Mouse (Mus musculus): ENCODE measurements around the gene Rrm2. TPM values are rescaled to one million over a fixed set of nuclear protein-coding genes. Genes with fewer than 3 reads are reported as not detected.

Rrm2 gene
- polyA plus RNA-seq (2012; ENCODE audit: insufficient read depth, low replicate concordance): 40.1 and 47.8 TPM in 2 replicates

DNA sequence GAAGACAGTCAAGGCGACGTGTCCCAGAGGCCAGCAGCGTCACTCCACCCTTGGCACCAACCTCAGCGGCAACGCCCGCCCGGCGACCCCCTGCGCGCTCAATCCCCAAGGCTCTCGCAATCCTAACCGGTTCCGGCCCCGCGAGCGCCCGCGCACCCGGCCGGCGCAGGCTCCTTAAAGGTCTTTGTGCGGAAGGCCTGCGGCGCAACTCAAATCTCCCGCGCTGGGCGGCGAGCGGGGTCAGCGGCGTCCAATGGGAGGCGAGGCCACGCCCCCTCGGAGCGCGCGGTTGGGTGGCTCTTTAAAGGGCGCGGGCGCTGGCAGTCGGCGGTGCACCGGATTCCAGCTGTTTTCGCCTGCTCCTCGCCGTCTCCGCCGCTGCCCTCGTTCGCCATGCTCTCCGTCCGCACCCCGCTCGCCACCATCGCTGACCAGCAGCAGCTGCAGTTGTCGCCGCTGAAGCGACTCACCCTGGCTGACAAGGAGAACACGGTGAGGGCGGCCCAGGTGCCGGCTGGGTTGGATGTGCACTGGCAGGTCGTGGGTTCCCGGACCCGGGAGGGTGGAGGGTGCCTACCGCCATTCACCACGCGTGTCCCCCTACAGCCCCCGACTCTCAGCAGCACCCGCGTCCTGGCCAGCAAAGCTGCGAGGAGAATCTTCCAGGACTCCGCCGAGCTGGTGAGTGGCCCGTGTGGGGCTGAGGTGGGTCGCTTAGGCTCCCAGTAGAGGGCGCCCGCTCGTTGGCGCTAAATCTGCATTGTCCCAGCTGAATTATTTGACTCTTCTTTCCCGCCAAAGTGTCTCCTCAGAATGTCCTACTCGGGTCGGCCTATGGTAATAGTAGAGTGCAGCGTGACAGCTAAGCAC is at the start of gene Rrm2:
Gene Rrm2, plus strand, starts transcription at position 288 of the 870 bp plus-strand sequence.
- Histone ChIP-seq H3K4me1 (peaks cover 78% of the 10 kb centered on the region), H3K27me3 (replicated peaks) (no peaks in the 10 kb centered on the region), H3K36me3 (replicated peaks; ENCODE audit: low read length) (peaks cover 25% of the 10 kb centered on the region), H3K4me3 (replicated peaks) (peak within 1 kb of the TSS; percentile 99), H3K9me3 (no peaks in the 10 kb centered on the region)
- TF ChIP-seq FLI1 (IDR thresholded peaks at IDR 0.05; ENCODE audit: low read length) (peak; percentile 37; the same call in 1 of the 2 replicates), GATA1 (IDR thresholded peaks at IDR 0.05; ENCODE audit: borderline replicate concordance, low read length) (no peak)

DNA sequence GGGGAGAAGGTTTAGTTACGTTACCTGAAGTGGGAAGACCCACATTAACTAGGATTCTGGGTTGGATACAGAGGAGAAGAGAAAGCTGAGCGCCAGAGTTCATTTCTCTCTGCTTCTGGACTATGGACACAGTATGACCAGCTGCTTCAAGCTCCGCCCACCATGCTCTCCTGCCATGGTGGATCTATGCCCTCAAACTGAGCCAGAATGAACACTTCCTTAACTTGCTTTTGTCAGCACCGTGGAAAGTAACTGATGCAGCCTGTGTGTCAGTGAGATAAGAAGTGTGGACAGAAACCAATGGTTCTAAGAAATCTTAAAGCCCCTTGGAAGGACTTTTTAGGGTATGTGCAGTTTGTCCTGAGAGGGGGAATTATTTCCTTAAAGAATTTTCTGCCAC is 49.0 kb upstream of the Rrm2 start:
- no peaks in the 10 kb centered on the region for H3K9me3 ChIP-seq
- H3K4me1 ChIP-seq: peaks cover 23% of the 10 kb centered on the region
- H3K4me3 ChIP-seq (replicated peaks): no peak overlapping the region
- no peak for TF ChIP-seq FLI1 (IDR thresholded peaks at IDR 0.05; ENCODE audit: low read length)
- no peak for TF ChIP-seq GATA1 (IDR thresholded peaks at IDR 0.05; ENCODE audit: borderline replicate concordance, low read length)
- peaks cover 67% of the 10 kb centered on the region for H3K36me3 ChIP-seq (replicated peaks; ENCODE audit: low read length)
- H3K27me3 ChIP-seq (replicated peaks): no peaks in the 10 kb centered on the region

DNA sequence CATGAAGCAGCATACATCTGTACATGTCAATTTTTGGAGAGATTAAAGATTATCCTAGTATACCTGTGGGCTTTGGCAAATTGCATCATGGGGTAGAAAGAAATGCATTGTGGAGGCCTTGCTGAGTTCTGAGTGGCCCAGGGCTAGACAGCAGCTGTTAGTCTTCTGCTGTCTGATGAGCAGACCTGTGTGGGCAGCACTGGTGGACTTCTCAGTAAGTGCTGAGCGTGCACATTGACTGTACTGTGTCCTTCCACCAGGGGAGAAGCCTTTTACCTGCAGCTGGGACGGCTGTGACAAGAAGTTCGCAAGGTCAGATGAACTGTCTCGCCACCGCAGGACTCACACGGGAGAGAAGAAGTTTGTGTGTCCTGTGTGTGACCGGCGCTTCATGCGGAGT is 48.1 kb upstream of the Rrm2 start:
- peaks cover 17% of the 10 kb centered on the region for H3K4me1 ChIP-seq
- peaks cover 57% of the 10 kb centered on the region for H3K36me3 ChIP-seq (replicated peaks; ENCODE audit: low read length)
- TF ChIP-seq FLI1 (IDR thresholded peaks at IDR 0.05; ENCODE audit: low read length): no peak
- TF ChIP-seq GATA1 (IDR thresholded peaks at IDR 0.05; ENCODE audit: borderline replicate concordance, low read length): no peak
- no peaks in the 10 kb centered on the region for H3K9me3 ChIP-seq
- H3K4me3 ChIP-seq (replicated peaks): no peak overlapping the region
- no peaks in the 10 kb centered on the region for H3K27me3 ChIP-seq (replicated peaks)

DNA sequence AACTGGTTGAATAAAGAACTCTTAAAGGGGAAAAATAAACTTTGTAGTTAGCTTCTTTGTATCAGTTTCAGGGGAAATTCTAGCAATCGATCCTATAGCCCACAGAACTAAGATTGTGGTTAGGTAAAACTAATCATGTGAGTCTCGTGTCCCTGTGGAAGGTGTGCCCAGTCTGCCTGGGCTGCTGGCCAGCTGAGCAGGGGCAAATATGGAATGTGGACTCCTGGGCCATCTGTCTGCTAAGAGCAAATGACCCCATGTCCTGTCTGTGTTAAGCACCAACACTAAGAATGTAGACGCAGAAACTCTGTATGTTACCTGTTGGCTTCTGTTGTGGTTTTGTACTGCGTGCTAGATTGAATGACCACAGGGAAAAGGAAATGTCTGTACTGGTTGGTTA is 46.9 kb upstream of the Rrm2 start:
- peaks cover 46% of the 10 kb centered on the region for H3K36me3 ChIP-seq (replicated peaks; ENCODE audit: low read length)

DNA sequence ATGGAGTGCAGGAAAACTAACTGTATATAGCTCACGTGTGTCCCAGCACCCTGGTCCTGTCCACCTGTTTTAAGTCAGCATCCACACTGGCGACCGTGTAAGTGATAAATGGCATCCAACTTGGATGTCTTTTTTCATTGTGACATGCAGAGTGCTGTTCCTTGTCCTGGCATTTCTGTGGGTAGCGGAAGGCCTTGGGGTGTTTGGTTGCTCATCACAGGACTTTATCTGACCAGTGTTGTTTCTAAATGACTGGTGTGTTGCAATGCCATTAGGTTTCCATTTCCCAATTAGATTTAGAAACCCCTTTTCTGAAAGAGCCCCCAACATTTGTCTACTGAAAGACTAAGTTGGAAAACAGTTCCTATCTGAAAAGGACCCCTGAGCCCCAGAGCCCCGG is 45.9 kb upstream of the Rrm2 start:
- Histone ChIP-seq H3K36me3 (replicated peaks; ENCODE audit: low read length) (peaks cover 36% of the 10 kb centered on the region), H3K27me3 (replicated peaks) (peaks cover 6% of the 10 kb centered on the region), H3K4me1 (peaks cover 12% of the 10 kb centered on the region), H3K9me3 (no peaks in the 10 kb centered on the region), H3K4me3 (replicated peaks) (no peak overlapping the region)
- no peak for TF ChIP-seq GATA1 (IDR thresholded peaks at IDR 0.05; ENCODE audit: borderline replicate concordance, low read length)

More for the DNA sequence above, 46.9 kb upstream of the Rrm2 start:
- Histone ChIP-seq H3K4me1 (peaks cover 12% of the 10 kb centered on the region), H3K27me3 (replicated peaks) (peaks cover 3% of the 10 kb centered on the region), H3K4me3 (replicated peaks) (no peak overlapping the region), H3K9me3 (no peaks in the 10 kb centered on the region)
- TF ChIP-seq FLI1 (IDR thresholded peaks at IDR 0.05; ENCODE audit: low read length) (no peak), GATA1 (IDR thresholded peaks at IDR 0.05; ENCODE audit: borderline replicate concordance, low read length) (no peak)

DNA sequence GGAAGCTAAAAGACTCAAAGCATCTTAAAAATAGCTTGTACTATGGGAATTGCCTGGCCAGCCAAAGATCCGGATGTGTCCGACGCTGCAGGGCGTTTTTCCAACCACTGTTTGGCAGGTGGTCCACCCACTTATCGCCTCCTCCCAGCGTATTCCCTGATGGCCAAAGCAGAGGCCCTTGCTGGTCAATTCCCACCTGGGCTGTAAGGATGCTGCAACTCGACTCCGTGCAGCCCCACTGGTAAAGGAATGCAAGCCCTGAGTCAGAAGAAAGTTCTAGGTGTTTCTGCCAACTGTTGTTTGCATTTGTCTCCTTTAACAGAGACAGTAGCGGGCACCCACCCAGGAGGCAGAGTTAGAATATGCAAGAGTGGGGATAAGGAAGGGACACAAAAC is 27.9 kb upstream of the Rrm2 start:
- Histone ChIP-seq H3K36me3 (replicated peaks; ENCODE audit: low read length) (no peaks in the 10 kb centered on the region), H3K4me1 (peaks cover 20% of the 10 kb centered on the region), H3K4me3 (replicated peaks) (no peak overlapping the region), H3K9me3 (no peaks in the 10 kb centered on the region), H3K27me3 (replicated peaks) (peaks cover 75% of the 10 kb centered on the region)
- no peak for TF ChIP-seq FLI1 (IDR thresholded peaks at IDR 0.05; ENCODE audit: low read length)
- TF ChIP-seq GATA1 (IDR thresholded peaks at IDR 0.05; ENCODE audit: borderline replicate concordance, low read length): no peak

DNA sequence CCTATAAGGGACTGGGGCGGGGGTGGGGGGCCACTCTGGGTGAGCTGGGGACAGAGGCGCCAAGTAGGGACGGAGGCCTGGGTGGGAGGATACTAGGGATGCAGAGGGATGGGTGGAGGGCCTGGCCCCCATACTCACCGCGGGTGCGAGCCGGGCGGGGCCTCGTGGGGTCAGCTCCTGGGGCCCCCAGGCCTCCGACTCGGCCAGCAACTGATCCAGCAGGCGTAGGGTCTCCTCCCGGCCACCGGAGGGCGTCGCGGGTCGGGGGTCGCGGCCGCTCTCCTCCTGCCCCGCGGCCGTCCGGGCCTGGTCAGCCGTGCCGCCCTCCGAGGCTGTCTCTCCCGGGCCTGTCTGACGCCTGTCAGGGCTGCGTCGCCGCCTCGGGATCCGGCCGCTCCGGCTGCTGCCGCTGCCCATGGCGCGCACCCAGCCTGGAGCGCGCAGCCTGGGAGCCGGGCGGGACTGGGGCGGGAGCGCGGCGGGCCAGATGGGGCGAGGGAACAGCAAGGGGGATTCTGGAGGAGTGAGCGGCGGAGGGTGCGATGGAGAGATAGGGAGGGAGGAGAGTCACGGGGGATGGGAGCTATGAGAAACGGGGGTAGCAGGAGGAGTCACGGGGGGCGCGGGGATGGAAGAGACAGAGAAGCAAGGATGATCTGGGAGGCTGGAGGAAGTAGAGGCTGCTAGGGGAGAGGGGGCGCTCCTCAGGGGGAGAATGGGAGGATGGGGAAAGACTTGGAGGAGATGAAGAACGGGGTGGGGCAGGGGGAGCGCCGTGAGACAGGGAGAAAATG is 27.4 kb upstream of the Rrm2 start:
- Histone ChIP-seq H3K36me3 (replicated peaks; ENCODE audit: low read length) (no peaks in the 10 kb centered on the region), H3K27me3 (replicated peaks) (peaks cover 79% of the 10 kb centered on the region)
- no peak for TF ChIP-seq GATA1 (IDR thresholded peaks at IDR 0.05; ENCODE audit: borderline replicate concordance, low read length)
- no peak for TF ChIP-seq FLI1 (IDR thresholded peaks at IDR 0.05; ENCODE audit: low read length)

DNA sequence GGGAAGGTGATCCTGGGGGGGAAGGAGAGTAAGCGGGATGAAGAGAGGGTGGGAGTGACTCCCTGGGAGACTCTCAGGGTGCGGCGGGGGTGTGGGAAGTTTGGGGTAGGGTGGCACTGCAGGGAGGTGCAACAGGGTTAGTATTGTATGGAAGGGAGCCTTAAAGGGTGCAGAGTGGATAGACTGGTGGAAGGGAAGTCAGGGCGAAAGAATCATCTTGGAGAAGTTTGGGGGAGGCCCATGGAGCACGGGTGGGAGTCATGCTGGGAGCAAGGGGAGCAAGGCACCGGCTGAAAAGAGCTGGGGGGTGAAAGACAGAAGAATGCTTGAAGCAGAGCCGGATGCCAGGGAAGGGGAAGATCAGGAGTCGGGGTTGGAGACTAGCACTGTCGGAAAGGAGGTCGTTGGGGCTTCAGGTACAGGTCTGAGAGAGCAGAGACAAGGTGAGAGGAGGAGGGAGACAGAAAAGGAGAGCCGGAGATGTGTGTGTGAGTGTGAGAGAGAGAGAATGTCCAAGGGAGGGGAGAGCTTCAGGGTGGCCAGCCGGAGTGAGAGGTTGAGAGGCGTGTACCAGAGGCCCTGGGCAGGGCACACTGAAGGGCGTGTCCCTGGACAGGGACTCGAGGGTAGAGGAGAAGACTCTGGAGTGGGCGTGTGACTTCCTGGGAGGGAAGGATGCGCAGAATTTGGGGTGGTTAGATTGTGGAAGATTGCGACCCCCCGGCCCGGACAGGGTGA is 26.6 kb upstream of the Rrm2 start, which contains the start of gene Cys1:
Gene Cys1, minus strand, starts transcription at position 528 of the 738 bp plus-strand sequence.
- Histone ChIP-seq H3K36me3 (replicated peaks; ENCODE audit: low read length) (no peaks in the 10 kb centered on the region), H3K4me1 (peaks cover 19% of the 10 kb centered on the region), H3K9me3 (no peaks in the 10 kb centered on the region), H3K27me3 (replicated peaks) (peaks cover 82% of the 10 kb centered on the region), H3K4me3 (replicated peaks) (peak within 1 kb of the TSS; percentile 86)
- TF ChIP-seq GATA1 (IDR thresholded peaks at IDR 0.05; ENCODE audit: borderline replicate concordance, low read length) (no peak), FLI1 (IDR thresholded peaks at IDR 0.05; ENCODE audit: low read length) (no peak)

More for the DNA sequence above, 27.4 kb upstream of the Rrm2 start:
- peaks cover 19% of the 10 kb centered on the region for H3K4me1 ChIP-seq
- H3K4me3 ChIP-seq (replicated peaks): peak overlapping the region; percentile 86
- H3K9me3 ChIP-seq: no peaks in the 10 kb centered on the region

DNA sequence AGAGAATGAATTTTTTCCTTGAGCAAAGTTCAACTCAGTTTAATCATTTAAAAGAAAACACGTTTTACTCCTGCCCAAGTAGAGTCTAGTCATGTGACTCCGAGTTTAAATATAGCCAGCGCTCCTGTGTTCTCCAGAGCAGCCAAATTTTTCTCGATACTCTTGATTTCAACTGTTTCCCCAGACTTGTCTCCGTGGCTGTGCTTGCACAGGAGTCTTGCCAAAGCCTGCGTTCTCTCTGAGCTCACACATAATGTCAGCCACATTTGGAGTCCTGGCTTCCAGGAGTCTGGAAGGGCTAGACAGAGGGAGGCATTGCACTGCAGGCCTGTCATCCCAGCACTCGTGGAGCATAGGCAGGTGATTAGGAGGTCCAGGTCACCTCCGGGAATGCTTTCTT is 25.5 kb upstream of the Rrm2 start:
- peaks cover 87% of the 10 kb centered on the region for H3K27me3 ChIP-seq (replicated peaks)
- TF ChIP-seq FLI1 (IDR thresholded peaks at IDR 0.05; ENCODE audit: low read length): no peak
- no peak for TF ChIP-seq GATA1 (IDR thresholded peaks at IDR 0.05; ENCODE audit: borderline replicate concordance, low read length)
- H3K36me3 ChIP-seq (replicated peaks; ENCODE audit: low read length): no peaks in the 10 kb centered on the region
- H3K9me3 ChIP-seq: no peaks in the 10 kb centered on the region
- H3K4me1 ChIP-seq: peaks cover 19% of the 10 kb centered on the region
- H3K4me3 ChIP-seq (replicated peaks): no peak overlapping the region
